Mouse (Mus musculus) heart, adult 2 months (tissue): ENCODE measurements around the gene Dedd.

Experiments
- CTCF ChIP-seq: fragments of 200-600 bp; IDR thresholded peaks from 2 replicates; pipeline ENCODE4 v1.8.1; 2022; ENCODE audit warnings: antibody characterized with exemption, mild to moderate bottlenecking, moderate library complexity
- EP300 ChIP-seq: fragments of 200-500 bp; IDR thresholded peaks from 2 replicates; pipeline ENCODE4 v1.6.1; 2011; ENCODE audit warnings: low read depth, low read length, control low read depth; ENCODE audit not compliant: insufficient read depth
- POLR2A ChIP-seq: fragments of 200-500 bp; IDR thresholded peaks from 2 replicates; pipeline ENCODE4 v1.6.1; 2011; ENCODE audit warnings: mild to moderate bottlenecking, low read depth, low read length, control low read depth; ENCODE audit not compliant: insufficient read depth

DNA sequence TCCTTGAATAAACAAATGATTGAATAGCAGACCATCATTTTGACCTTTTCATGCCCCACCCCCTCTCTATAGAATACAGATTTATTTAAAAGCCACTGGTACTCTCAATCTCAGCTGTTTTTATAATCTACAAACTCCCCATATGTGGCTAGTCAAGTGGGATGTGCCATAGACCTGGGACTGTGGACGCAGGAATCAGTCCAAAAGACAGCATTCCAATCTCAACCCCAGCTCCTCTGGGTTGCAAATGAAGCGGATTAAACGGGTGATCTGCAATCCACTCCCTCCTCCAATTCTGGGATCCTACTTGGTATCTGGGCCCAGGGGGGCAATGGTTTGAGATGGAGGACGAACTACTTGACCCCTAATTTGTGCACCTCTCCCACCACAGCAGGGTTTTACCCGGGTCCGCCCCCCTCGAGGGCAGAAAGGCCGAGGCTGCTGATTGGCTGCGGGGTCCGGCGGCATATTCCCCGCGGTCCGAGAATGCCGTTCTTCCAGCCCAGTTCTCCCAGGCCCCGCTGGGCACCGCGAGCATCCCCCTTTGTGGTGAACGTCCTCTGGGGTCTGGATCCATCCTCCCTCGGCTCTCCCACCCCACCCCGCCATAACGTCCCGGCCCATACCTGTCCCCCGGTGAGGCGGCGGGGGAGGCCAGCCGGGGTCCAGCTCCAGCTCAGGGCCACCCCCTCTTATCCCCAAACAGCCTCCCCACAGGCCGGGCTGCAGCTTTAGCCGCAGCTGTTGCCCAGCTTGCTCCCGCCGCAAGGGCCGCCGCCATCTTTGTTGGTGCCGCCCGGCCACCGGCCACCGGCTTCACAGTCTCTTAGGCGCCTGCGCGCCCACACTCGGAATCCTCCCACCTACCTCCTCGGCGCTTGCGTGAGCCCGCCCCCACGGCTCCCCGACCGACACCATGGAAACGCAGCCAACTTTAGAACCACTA lies 41.5 kb upstream of the Dedd start, which contains the start of gene Usp21:
- TF ChIP-seq CTCF (no peak; the same call in 1 of the 2 replicates), POLR2A (peak; percentile 67; the same call in 1 of the 2 replicates), EP300 (no peak)
